Mouse (Mus musculus) G1E (cell line): Measurements from ENCODE around the gene Cyp2t4. TPM values are rescaled to one million over a fixed set of nuclear protein-coding genes. Genes with fewer than 3 reads are reported as not detected.

ENCODE experiments used
- ATAC-seq: 2 replicates; pipeline ENCODE4 v1.8.0; 2016; ENCODE audit warnings: mild to moderate bottlenecking; ENCODE audit not compliant: insufficient number of reproducible peaks, poor library complexity, low FRiP score, severe bottlenecking; ENCODE audit errors: extremely low read depth
- DNase-seq: peaks from one replicate; pipeline ENCODE4 v3.0.0; 2012; ENCODE audit warnings: low spot score
- H3K27me3 ChIP-seq: 2 replicates; pipeline ENCODE4 v1.6.1; 2012; ENCODE audit warnings: mild to moderate bottlenecking, low read length, inconsistent platforms; ENCODE audit not compliant: insufficient read depth
- H3K36me3 ChIP-seq: replicated peaks from 2 replicates; pipeline ENCODE3; 2012; ENCODE audit warnings: mild to moderate bottlenecking, inconsistent platforms
- H3K4me1 ChIP-seq: 2 replicates; pipeline ENCODE4 v1.6.1; 2012; ENCODE audit warnings: low read depth, low read length, inconsistent platforms, mixed read lengths; ENCODE audit not compliant: insufficient read depth
- H3K4me3 ChIP-seq: 2 replicates; pipeline ENCODE4 v1.5.1; 2012; ENCODE audit warnings: low read depth, mild to moderate bottlenecking, inconsistent platforms, low read length, moderate library complexity, mixed read lengths
- H3K9me3 ChIP-seq: replicated peaks from 2 replicates; pipeline ENCODE4 v1.6.1; 2012; ENCODE audit warnings: inconsistent platforms
- CTCF ChIP-seq: IDR thresholded peaks from 2 replicates; pipeline ENCODE4 v1.5.1; 2012; ENCODE audit warnings: low read depth, low read length, inconsistent platforms, mixed read lengths
- GATA1 ChIP-seq: IDR thresholded peaks from 2 replicates; pipeline ENCODE4 v1.6.1; 2012; ENCODE audit warnings: borderline replicate concordance, low read length, inconsistent platforms, mixed read lengths
- GATA2 ChIP-seq: IDR thresholded peaks from 2 replicates; pipeline ENCODE4 v1.6.1; 2012; ENCODE audit warnings: low read depth, low read length, inconsistent platforms, borderline replicate concordance
- POLR2AphosphoS5 ChIP-seq: IDR thresholded peaks from 2 replicates; pipeline ENCODE4 v1.6.1; 2012; ENCODE audit warnings: low read depth, low read length, inconsistent platforms; ENCODE audit not compliant: insufficient replicate concordance
- TAL1 ChIP-seq: conservative IDR thresholded peaks from 2 replicates; pipeline ENCODE4 v1.6.1; 2012; ENCODE audit warnings: low read depth, low read length, inconsistent platforms, mixed read lengths
- polyA plus RNA-seq: library from polyadenylated mRNA; stranded (reverse); fragments of >175 nt; gene quantifications from 2 replicates; pipeline ENCODE4 v1.2.3, GENCODE M21; 2012
- total RNA-seq, 2 experiments: library from RNA; stranded (forward) in 1 of 2; stranded (reverse) in 1 of 2; fragments of 200-1000 nt in 1 of 2; fragments of >200 nt in 1 of 2; fragmentation: Nextera tagmentation in 1 of 2; gene quantifications; 2 replicates each; pipeline ENCODE4 v1.2.3; 2014 to 2017

The Cyp2t4 gene
- total RNA-seq (2014; fragmentation: Nextera tagmentation) (not detected in 2 replicates), total RNA-seq (2017) (0.06 TPM in 1 of 2 replicates, not detected in the other), polyA plus RNA-seq (not detected in 2 replicates)

DNA sequence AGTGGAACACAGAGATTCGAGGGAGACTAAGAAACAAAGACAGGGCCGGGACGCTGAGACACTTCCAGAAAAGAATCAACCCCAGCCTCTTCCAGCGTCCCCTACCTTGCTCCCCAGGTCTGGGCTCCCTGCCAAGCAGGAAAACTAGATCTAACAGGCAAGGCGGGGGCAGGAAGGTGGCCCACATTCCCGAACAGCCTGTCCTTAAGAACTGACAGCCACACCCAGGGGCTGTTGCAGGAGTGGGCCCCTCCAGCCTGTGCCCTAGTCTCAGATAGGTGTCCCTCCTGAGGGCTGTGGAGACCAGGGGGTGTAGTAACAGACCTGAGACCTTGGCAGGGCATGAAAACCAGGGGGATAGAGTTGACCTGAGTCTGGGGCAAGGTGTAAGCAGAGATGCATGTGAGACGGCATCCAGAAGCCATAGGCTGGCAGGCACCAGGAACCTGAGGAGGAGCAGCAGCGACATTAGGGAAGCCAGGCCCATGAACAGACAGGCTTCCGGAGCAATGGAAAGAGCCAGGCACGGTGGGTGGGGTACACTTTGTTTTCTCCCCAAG, at the start of gene Cyp2t4:
Gene Cyp2t4 (plus strand): TSS at position 510 of the 560 bp plus-strand sequence.
- Histone ChIP-seq H3K27me3 (peaks cover 12% of the 10 kb centered on the region), H3K4me3 (no peak within 1 kb of the TSS), H3K9me3 (no peaks in the 10 kb centered on the region), H3K4me1 (0 out of 2 replicates have a peak, but pooled peaks cover 5% of the 10 kb centered on the region), H3K36me3 (peaks cover 33% of the 10 kb centered on the region)
- TF ChIP-seq TAL1 (no peak), CTCF (no peak), POLR2AphosphoS5 (no peak), GATA2 (no peak), GATA1 (no peak)
- ATAC-seq (no peak), DNase-seq (no peak)

DNA sequence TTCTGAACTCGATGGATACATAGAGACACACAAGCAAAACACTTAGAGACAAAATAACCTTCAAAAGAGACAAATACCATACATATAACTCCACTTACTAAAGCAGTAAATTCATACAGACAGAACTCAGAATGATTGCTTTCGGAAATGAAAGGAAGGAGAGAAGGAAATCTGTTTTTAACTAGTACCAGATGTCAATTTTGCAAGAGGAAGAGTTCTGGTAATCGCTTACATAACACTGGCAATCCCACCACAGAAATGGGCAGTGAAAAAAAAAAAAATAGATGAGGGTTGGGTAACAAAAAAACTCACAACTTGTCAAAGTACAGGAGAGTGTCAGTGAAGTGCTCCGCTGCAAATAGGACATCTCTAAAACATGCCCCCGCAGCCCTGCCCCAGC, 48.6 kb upstream of the Cyp2t4 start:
- H3K27me3 ChIP-seq, result no peaks in the 10 kb centered on the region
- H3K9me3 ChIP-seq, result no peaks in the 10 kb centered on the region
- no peak for TF ChIP-seq POLR2AphosphoS5
- TF ChIP-seq GATA2, result no peak
- TF ChIP-seq GATA1, result no peak
- no peak for TF ChIP-seq CTCF
- TF ChIP-seq TAL1, result no peak
- no peaks in the 10 kb centered on the region for H3K4me1 ChIP-seq
- no peak overlapping the region for H3K4me3 ChIP-seq
- ATAC-seq (no peak), DNase-seq (no peak)
- H3K36me3 ChIP-seq, result no peaks in the 10 kb centered on the region

- TF ChIP-seq POLR2AphosphoS5 (no peak), GATA2 (no peak), CTCF (no peak), GATA1 (no peak), TAL1 (no peak)
- H3K36me3 ChIP-seq, result no peaks in the 10 kb centered on the region
- DNase-seq (no peak), ATAC-seq (no peak)
- no peaks in the 10 kb centered on the region; the same call in 1 of the 2 replicates for H3K27me3 ChIP-seq
- no peaks in the 10 kb centered on the region for H3K9me3 ChIP-seq
- no peaks in the 10 kb centered on the region for H3K4me1 ChIP-seq
- no peak overlapping the region for H3K4me3 ChIP-seq
Measured at GRCm38 (mm10) chr7:27110327-27110726, 43.2 kb upstream of the Cyp2t4 start.

- no peaks in the 10 kb centered on the region for H3K36me3 ChIP-seq
- H3K27me3 ChIP-seq, result no peaks in the 10 kb centered on the region; the same call in 1 of the 2 replicates
- DNase-seq (no peak), ATAC-seq (no peak)
- no peak overlapping the region for H3K4me3 ChIP-seq
- H3K4me1 ChIP-seq, result no peaks in the 10 kb centered on the region
- H3K9me3 ChIP-seq, result no peaks in the 10 kb centered on the region
- TF ChIP-seq CTCF (no peak), GATA2 (no peak), POLR2AphosphoS5 (no peak), GATA1 (no peak), TAL1 (no peak)
Measured at GRCm38 (mm10) chr7:27111038-27111437, 42.5 kb upstream of the Cyp2t4 start.

- H3K27me3 ChIP-seq, result no peaks in the 10 kb centered on the region; the same call in 1 of the 2 replicates
- no peaks in the 10 kb centered on the region for H3K36me3 ChIP-seq
- H3K4me3 ChIP-seq, result no peak overlapping the region
- no peaks in the 10 kb centered on the region for H3K4me1 ChIP-seq
- H3K9me3 ChIP-seq, result no peaks in the 10 kb centered on the region
- TF ChIP-seq TAL1, result no peak
- TF ChIP-seq GATA2, result no peak
- TF ChIP-seq CTCF, result no peak
- no peak for TF ChIP-seq GATA1
- no peak for TF ChIP-seq POLR2AphosphoS5
- DNase-seq (no peak), ATAC-seq (no peak)
Measured at GRCm38 (mm10) chr7:27111987-27112386, 41.5 kb upstream of the Cyp2t4 start.

DNA sequence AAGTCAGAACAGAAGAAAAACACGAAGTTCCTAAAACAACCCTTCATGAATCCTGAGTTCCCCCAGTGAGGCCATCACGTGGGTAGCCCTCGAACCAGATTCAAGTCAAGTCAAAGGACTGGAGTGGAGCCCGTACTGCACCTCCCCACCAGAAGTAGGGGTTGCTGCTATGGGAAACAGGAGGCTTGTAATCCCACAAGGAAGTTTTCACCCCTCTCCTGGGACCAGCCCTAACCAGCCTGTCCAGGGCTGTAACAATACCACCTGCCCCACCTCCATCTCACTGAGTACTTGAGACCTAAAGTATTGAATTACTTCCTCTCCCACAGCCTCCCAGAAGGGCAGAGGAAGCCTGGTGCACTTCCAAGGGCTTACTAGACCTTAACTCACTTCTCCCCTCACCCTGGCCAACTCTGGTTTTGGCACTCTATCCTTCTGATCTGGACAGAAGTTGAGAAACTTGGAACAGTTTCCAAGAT, 35.4 kb upstream of the Cyp2t4 start:
- no peaks in the 10 kb centered on the region for H3K4me1 ChIP-seq
- no peak for DNase-seq
- TF ChIP-seq GATA2, result no peak
- TF ChIP-seq GATA1, result no peak
- no peak for TF ChIP-seq POLR2AphosphoS5
- TF ChIP-seq CTCF, result no peak
- TF ChIP-seq TAL1, result no peak
- ATAC-seq, result no peak
- no peaks in the 10 kb centered on the region for H3K9me3 ChIP-seq
- H3K36me3 ChIP-seq, result no peaks in the 10 kb centered on the region
- peaks cover 3% of the 10 kb centered on the region for H3K27me3 ChIP-seq
- no peak overlapping the region for H3K4me3 ChIP-seq

DNA sequence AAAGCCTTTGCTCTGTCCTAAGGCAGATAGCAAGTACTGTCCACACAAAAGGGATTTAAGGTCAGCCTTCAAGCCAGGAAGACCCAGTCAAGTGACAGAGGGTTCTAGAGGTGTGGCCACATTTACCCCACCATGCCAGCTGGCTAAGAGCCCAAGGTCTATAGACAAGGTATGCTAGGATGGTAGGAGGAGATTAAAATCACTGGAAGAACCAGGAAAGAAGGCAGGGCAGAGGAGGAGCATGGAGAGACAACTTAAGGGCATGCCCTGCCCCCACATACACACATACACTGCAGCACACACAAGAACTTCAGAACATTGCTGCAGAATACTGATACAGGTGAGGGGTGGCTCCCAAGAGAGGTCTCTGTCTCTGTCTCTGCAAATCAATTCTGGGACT, 33.8 kb upstream of the Cyp2t4 start, which contains the start of gene Cyp2f2:
Gene Cyp2f2 (plus strand): TSS at position 234 of the 400 bp plus-strand sequence.
- no peak within 1 kb of the TSS for H3K4me3 ChIP-seq
- H3K9me3 ChIP-seq, result no peaks in the 10 kb centered on the region
- ATAC-seq (no peak), DNase-seq (no peak)
- peaks cover 3% of the 10 kb centered on the region; the same call in 1 of the 2 replicates for H3K27me3 ChIP-seq
- H3K36me3 ChIP-seq, result no peaks in the 10 kb centered on the region
- no peaks in the 10 kb centered on the region for H3K4me1 ChIP-seq
- no peak for TF ChIP-seq POLR2AphosphoS5
- no peak for TF ChIP-seq TAL1
- TF ChIP-seq GATA1, result no peak
- no peak for TF ChIP-seq GATA2
- TF ChIP-seq CTCF, result no peak
